8 mouse cellular contexts compared by ENCODE assay signal in genomic region chr5:90930971-90931851, GRCm38 (mm10). TPM values are rescaled to one million over a fixed set of nuclear protein-coding genes. Genes with fewer than 3 reads are reported as not detected.
DNase-seq lines count a peak whose midpoint lies in the region; ATAC-seq lines count a peak whose summit lies in the region.

Gene Mthfd2l, plus strand, starts transcription at chr5:90931117.

- H3K27me3 ChIP-seq in forebrain, embryonic 11.5 days (ENCODE audit: control insufficient read depth, insufficient read depth, low read length), result no peaks in the 10 kb centered on the region
- no peaks in the 10 kb centered on the region for H3K27me3 ChIP-seq in heart, embryonic 15.5 days
- H3K27me3 ChIP-seq in liver, embryonic 15.5 days, result no peaks in the 10 kb centered on the region
- no peaks in the 10 kb centered on the region for H3K27me3 ChIP-seq in neural tube, embryonic 11.5 days (ENCODE audit: control insufficient read depth, insufficient read depth, low read length)
- no peaks in the 10 kb centered on the region for H3K27me3 ChIP-seq in stomach, embryonic 16.5 days (ENCODE audit: control insufficient read depth, insufficient read depth, low read length)

- no peaks in the 10 kb centered on the region; the same call in 1 of the 2 replicates for H3K36me3 ChIP-seq in forebrain, embryonic 11.5 days (ENCODE audit: control insufficient read depth, insufficient read depth, low read length)
- peaks cover 10% of the 10 kb centered on the region; the same call in 1 of the 2 replicates for H3K36me3 ChIP-seq in heart, embryonic 15.5 days
- no peaks in the 10 kb centered on the region for H3K36me3 ChIP-seq in liver, embryonic 15.5 days (replicated peaks)
- H3K36me3 ChIP-seq in neural tube, embryonic 11.5 days (ENCODE audit: control insufficient read depth, insufficient read depth, low read length), result no peaks in the 10 kb centered on the region
- H3K36me3 ChIP-seq in stomach, embryonic 16.5 days (ENCODE audit: control insufficient read depth, insufficient read depth, low read length), result no peaks in the 10 kb centered on the region

- peak; percentile 62 for DNase-seq in c-Kit-positive CD71-negative TER-119-negative erythroid progenitor cells, embryonic 14.5 days (ENCODE audit: low read depth)
- peak; percentile 94 for DNase-seq in forebrain, embryonic 11.5 days (ENCODE audit: low spot score)
- peak; percentile 90 for DNase-seq in kidney, postnatal 14 days
- DNase-seq in neural tube, embryonic 11.5 days (ENCODE audit: low spot score), result peak; percentile 91

- peak within 1 kb of the TSS; percentile 99 for H3K9ac ChIP-seq in forebrain, embryonic 11.5 days (ENCODE audit: low read length)
- H3K9ac ChIP-seq in heart, embryonic 15.5 days, result peak within 1 kb of the TSS; percentile 94
- peak within 1 kb of the TSS; percentile 78 for H3K9ac ChIP-seq in liver, embryonic 15.5 days
- H3K9ac ChIP-seq in neural tube, embryonic 11.5 days (ENCODE audit: low read length), result peak within 1 kb of the TSS; percentile 96
- H3K9ac ChIP-seq in stomach, embryonic 16.5 days (ENCODE audit: low read length), result peak within 1 kb of the TSS; percentile 95

- under 1% methylated on average over 79 of the region's 79 CpGs for WGBS in forebrain, embryonic 11.5 days
- whole genome bisulfite sequencing in heart, embryonic 15.5 days, result under 1% methylated on average over 73 of the region's 79 CpGs
- under 1% methylated on average over 79 of the region's 79 CpGs for WGBS in liver, embryonic 15.5 days (ENCODE audit: insufficient replicate concordance)
- 1% methylated on average over 61 of the region's 79 CpGs for WGBS in neural tube, embryonic 11.5 days
- 1% methylated on average over 79 of the region's 79 CpGs for WGBS in stomach, embryonic 16.5 days

- peak within 1 kb of the TSS; percentile 97 for H3K27ac ChIP-seq in forebrain, embryonic 11.5 days (ENCODE audit: low read depth, low read length)
- peak within 1 kb of the TSS; percentile 99 for H3K27ac ChIP-seq in heart, embryonic 15.5 days
- H3K27ac ChIP-seq in liver, embryonic 15.5 days (replicated peaks), result peak within 1 kb of the TSS; percentile 77
- H3K27ac ChIP-seq in neural tube, embryonic 11.5 days (ENCODE audit: low read depth, low read length), result peak within 1 kb of the TSS; percentile 96
- H3K27ac ChIP-seq in stomach, embryonic 16.5 days (ENCODE audit: low read length), result peak within 1 kb of the TSS; percentile 93

- no peaks in the 10 kb centered on the region for H3K9me3 ChIP-seq in forebrain, embryonic 11.5 days (ENCODE audit: control insufficient read depth, low read length)
- no peaks in the 10 kb centered on the region for H3K9me3 ChIP-seq in heart, embryonic 15.5 days (replicated peaks)
- H3K9me3 ChIP-seq in liver, embryonic 15.5 days (replicated peaks), result no peaks in the 10 kb centered on the region
- no peaks in the 10 kb centered on the region for H3K9me3 ChIP-seq in neural tube, embryonic 11.5 days (ENCODE audit: control insufficient read depth, low read length)
- H3K9me3 ChIP-seq in stomach, embryonic 16.5 days (replicated peaks; ENCODE audit: control insufficient read depth, low read length), result no peaks in the 10 kb centered on the region

- peak within 1 kb of the TSS; percentile 58 for H3K4me2 ChIP-seq in forebrain, embryonic 11.5 days (ENCODE audit: low read depth, low read length, severe bottlenecking)
- H3K4me2 ChIP-seq in heart, embryonic 15.5 days, result peak within 1 kb of the TSS; percentile 71
- peak within 1 kb of the TSS; percentile 88 for H3K4me2 ChIP-seq in liver, embryonic 15.5 days
- peak within 1 kb of the TSS; percentile 63 for H3K4me2 ChIP-seq in neural tube, embryonic 11.5 days (ENCODE audit: low read depth)
- peak within 1 kb of the TSS; percentile 69 for H3K4me2 ChIP-seq in stomach, embryonic 16.5 days (ENCODE audit: low read depth, low read length)

- ATAC-seq in CD4-positive, CD25-positive, alpha-beta regulatory T cell, adult 4 months, result peak; percentile 94
- ATAC-seq in forebrain, embryonic 11.5 days (replicated peaks; ENCODE audit: low FRiP score), result peak; percentile 99
- peak; percentile 99 for ATAC-seq in heart, embryonic 15.5 days (replicated peaks; ENCODE audit: insufficient number of reproducible peaks, insufficient read depth, low FRiP score, low read depth)
- peak; percentile 96 for ATAC-seq in liver, embryonic 15.5 days (ENCODE audit: insufficient read depth)
- ATAC-seq in neural tube, embryonic 11.5 days (ENCODE audit: insufficient read depth, low FRiP score, low TSS enrichment), result peak; percentile 99
- peak; percentile 98 for ATAC-seq in stomach, embryonic 16.5 days (ENCODE audit: insufficient read depth, low FRiP score)

- 0 out of 2 replicates have a peak, but pooled peaks cover 3% of the 10 kb centered on the region for H3K4me1 ChIP-seq in forebrain, embryonic 11.5 days (replicated peaks; ENCODE audit: control insufficient read depth, insufficient read depth, low read length)
- H3K4me1 ChIP-seq in heart, embryonic 15.5 days (replicated peaks), result peaks cover 10% of the 10 kb centered on the region
- peaks cover 20% of the 10 kb centered on the region for H3K4me1 ChIP-seq in liver, embryonic 15.5 days (replicated peaks)
- H3K4me1 ChIP-seq in neural tube, embryonic 11.5 days (ENCODE audit: control insufficient read depth, insufficient read depth, low read length), result peaks cover 6% of the 10 kb centered on the region
- H3K4me1 ChIP-seq in stomach, embryonic 16.5 days (ENCODE audit: control insufficient read depth, insufficient read depth, low read length), result peaks cover 6% of the 10 kb centered on the region; the same call in 1 of the 2 replicates

- H3K4me3 ChIP-seq in forebrain, embryonic 11.5 days (ENCODE audit: low read depth, low read length), result peak within 1 kb of the TSS; percentile 75
- peak within 1 kb of the TSS; percentile 88 for H3K4me3 ChIP-seq in heart, embryonic 15.5 days
- H3K4me3 ChIP-seq in liver, embryonic 15.5 days (replicated peaks), result peak within 1 kb of the TSS; percentile 73
- H3K4me3 ChIP-seq in neural tube, embryonic 11.5 days (ENCODE audit: low read depth, low read length), result peak within 1 kb of the TSS; percentile 78
- peak within 1 kb of the TSS; percentile 65 for H3K4me3 ChIP-seq in stomach, embryonic 16.5 days (replicated peaks; ENCODE audit: low read length)

RNA-seq across cellular contexts. Expression of gene Mthfd2l, which starts in this region (rescaled TPM):
- 1 to 10 TPM; 1.3 to 2.0 TPM for polyA plus RNA-seq in CD4-positive, CD25-positive, alpha-beta regulatory T cell, adult 4 months (2017; shearing (Covaris generic))
- polyA plus RNA-seq in forebrain, embryonic 11.5 days (2014; fragmentation: Nextera tagmentation; extraction: Ambion mirVana), result 78.3 and 85.0 TPM in 2 replicates
- 24.0 and 31.0 TPM in 2 replicates for polyA plus RNA-seq in heart, embryonic 15.5 days (2015; fragmentation: Nextera tagmentation; extraction: Ambion mirVana)
- polyA plus RNA-seq in liver, embryonic 15.5 days (2015; fragmentation: Nextera tagmentation; extraction: Ambion mirVana), result 5.3 and 6.7 TPM in 2 replicates
- polyA plus RNA-seq in neural tube, embryonic 11.5 days (2014; fragmentation: Nextera tagmentation; extraction: Ambion mirVana), result 87.7 and 93.3 TPM in 2 replicates
- polyA plus RNA-seq in stomach, embryonic 16.5 days (2015; fragmentation: Nextera tagmentation; extraction: Ambion mirVana), result 26.9 and 32.9 TPM in 2 replicates

Comparison
In these comparisons a context has a peak if more than half of its experiments do, and no peak if none do; other contexts are left out.
1. Peak in every context shown above with its lines: DNase-seq, ATAC-seq, H3K4me3 ChIP-seq and H3K27ac ChIP-seq.